14 mouse cellular contexts compared by ENCODE assay signal in the genomic region with DNA sequence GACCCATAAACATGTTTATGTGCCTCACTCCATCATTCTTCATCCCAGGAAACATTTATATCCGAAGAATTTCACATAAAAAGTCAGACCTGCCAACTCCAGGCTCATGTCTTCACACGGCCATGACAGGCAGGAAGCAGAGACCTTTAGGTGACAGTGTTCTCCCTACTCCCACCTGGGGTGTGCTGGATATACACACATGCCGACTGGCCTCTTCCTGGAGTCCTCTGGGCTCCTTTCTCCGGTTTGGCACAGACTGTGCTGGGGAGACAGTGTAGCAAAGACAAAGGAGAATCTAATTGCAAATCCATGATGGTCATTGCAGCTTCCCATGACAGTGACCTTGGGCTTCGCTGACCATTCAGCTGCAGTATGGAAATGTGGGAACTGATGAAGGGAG.
DNase-seq lines count a peak whose midpoint lies in the region; ATAC-seq lines count a peak whose summit lies in the region.
"Had no signal": no experiment of that assay in that cellular context is flagged by ENCODE, and none has a peak within 500 bp of the region (broad histone marks: within the 10 kb centered on the region; RNA-seq: fewer than 3 reads in every experiment).

No protein-coding gene starts in this region.

- no peak for DNase-seq in cerebellum, adult 8-10 months
- DNase-seq in cerebellum, adult 11-12 months = peak; percentile 17
- peak; percentile 27 for DNase-seq in cerebellum, adult 9-11 months
- DNase-seq in adrenal gland, postnatal 25 days = no peak
- no peak for DNase-seq in urinary bladder, adult 18-20 months (ENCODE audit: low spot score in 2 of 2)
- DNase-seq: adrenal gland, adult 8-10 months; adrenal gland, postnatal 36 days; forebrain, postnatal 0 days; gastrocnemius, postnatal 25 days; kidney, adult 2 months had no signal

- peak; percentile 60 for ATAC-seq in cerebellum, adult (ENCODE audit: insufficient number of reproducible peaks, low FRiP score, low TSS enrichment)
- ATAC-seq: activated CD4-positive, CD25-positive, alpha-beta regulatory T cell, adult 4 months; forebrain, embryonic 14.5 days; forebrain, postnatal 0 days; intestine, postnatal 0 days had no signal

Comparison
In these comparisons a context has a peak if more than half of its experiments do, and no peak if none do; other contexts are left out.
1. DNase-seq: peak in cerebellum, adult 11-12 months (single experiment) and cerebellum, adult 9-11 months (single experiment); none in cerebellum, adult 8-10 months (single experiment), adrenal gland, postnatal 25 days (single experiment) and urinary bladder, adult 18-20 months (0 of 2).